Mouse (Mus musculus): ENCODE measurements around the gene P2rx5. TPM values are rescaled to one million over a fixed set of nuclear protein-coding genes. Genes with fewer than 3 reads are reported as not detected.

Gene P2rx5
- polyA plus RNA-seq (2012; rRNA removed) = 3.2 and 5.5 TPM in 2 replicates

- peak within 1 kb of the TSS; percentile 59 for H3K4me3 ChIP-seq (replicated peaks; ENCODE audit: extremely low read depth, low read depth, low read length)
Observed at GRCm38 (mm10) chr11:73159957-73160810, at the start of gene P2rx5. Gene P2rx5 (plus strand): TSS chr11:73160421.

GRCm38 (mm10) chr11:73111414-73111813 is 48.8 kb upstream of the P2rx5 start:
- H3K4me3 ChIP-seq (replicated peaks; ENCODE audit: extremely low read depth, low read depth, low read length) = no peak overlapping the region
- WGBS = 68% methylated on average over 6 of the region's 6 CpGs
- H3K4me1 ChIP-seq (ENCODE audit: control insufficient read depth, insufficient read depth, low read length) = no peaks in the 10 kb centered on the region
- TF ChIP-seq CTCF (IDR thresholded peaks at IDR 0.05; ENCODE audit: insufficient read depth, low read length) = no peak
- TF ChIP-seq POLR2A (IDR thresholded peaks at IDR 0.05; ENCODE audit: borderline replicate concordance, extremely low read depth, low read depth, low read length) = no peak
- no peak for DNase-seq

More at GRCm38 (mm10) chr11:73159957-73160810, at the start of gene P2rx5:
- TF ChIP-seq CTCF (IDR thresholded peaks at IDR 0.05; ENCODE audit: insufficient read depth, low read length) (no peak), POLR2A (IDR thresholded peaks at IDR 0.05; ENCODE audit: borderline replicate concordance, extremely low read depth, low read depth, low read length) (no peak)
- WGBS = 4% methylated on average over 49 of the region's 49 CpGs
- DNase-seq = peak; percentile 54
- no peaks in the 10 kb centered on the region; the same call in 1 of the 2 replicates for H3K4me1 ChIP-seq (ENCODE audit: control insufficient read depth, insufficient read depth, low read length)

GRCm38 (mm10) chr11:73126495-73126894 is 33.7 kb upstream of the P2rx5 start:
- Histone ChIP-seq H3K4me1 (ENCODE audit: control insufficient read depth, insufficient read depth, low read length) (no peaks in the 10 kb centered on the region), H3K4me3 (replicated peaks; ENCODE audit: extremely low read depth, low read depth, low read length) (no peak overlapping the region)
- DNase-seq = no peak
- TF ChIP-seq POLR2A (IDR thresholded peaks at IDR 0.05; ENCODE audit: borderline replicate concordance, extremely low read depth, low read depth, low read length) (no peak), CTCF (IDR thresholded peaks at IDR 0.05; ENCODE audit: insufficient read depth, low read length) (no peak)
- WGBS = 90% methylated on average over 6 of the region's 6 CpGs

- 58% methylated on average over 7 of the region's 7 CpGs for WGBS
- Histone ChIP-seq H3K4me1 (ENCODE audit: control insufficient read depth, insufficient read depth, low read length) (no peaks in the 10 kb centered on the region), H3K4me3 (replicated peaks; ENCODE audit: extremely low read depth, low read depth, low read length) (no peak overlapping the region)
- no peak for DNase-seq
- TF ChIP-seq POLR2A (IDR thresholded peaks at IDR 0.05; ENCODE audit: borderline replicate concordance, extremely low read depth, low read depth, low read length) = no peak
- peak; percentile 56 for TF ChIP-seq CTCF (IDR thresholded peaks at IDR 0.05; ENCODE audit: insufficient read depth, low read length)
Observed at GRCm38 (mm10) chr11:73131020-73131419, 29.2 kb upstream of the P2rx5 start.

GRCm38 (mm10) chr11:73132999-73133398 is 27.2 kb upstream of the P2rx5 start:
- Histone ChIP-seq H3K4me3 (replicated peaks; ENCODE audit: extremely low read depth, low read depth, low read length) (no peak overlapping the region), H3K4me1 (ENCODE audit: control insufficient read depth, insufficient read depth, low read length) (peaks cover 3% of the 10 kb centered on the region; the same call in 1 of the 2 replicates)
- 84% methylated on average over 6 of the region's 6 CpGs for WGBS
- TF ChIP-seq CTCF (IDR thresholded peaks at IDR 0.05; ENCODE audit: insufficient read depth, low read length) = no peak
- TF ChIP-seq POLR2A (IDR thresholded peaks at IDR 0.05; ENCODE audit: borderline replicate concordance, extremely low read depth, low read depth, low read length) = no peak
- no peak for DNase-seq

GRCm38 (mm10) chr11:73134222-73134621 is 26.0 kb upstream of the P2rx5 start:
- no peak overlapping the region for H3K4me3 ChIP-seq (replicated peaks; ENCODE audit: extremely low read depth, low read depth, low read length)
- DNase-seq = no peak
- TF ChIP-seq CTCF (IDR thresholded peaks at IDR 0.05; ENCODE audit: insufficient read depth, low read length) (no peak), POLR2A (IDR thresholded peaks at IDR 0.05; ENCODE audit: borderline replicate concordance, extremely low read depth, low read depth, low read length) (no peak)
- H3K4me1 ChIP-seq (ENCODE audit: control insufficient read depth, insufficient read depth, low read length) = peaks cover 3% of the 10 kb centered on the region; the same call in 1 of the 2 replicates
- 82% methylated on average over 5 of the region's 5 CpGs for WGBS

GRCm38 (mm10) chr11:73136587-73136986 is 23.6 kb upstream of the P2rx5 start:
- H3K4me1 ChIP-seq (ENCODE audit: control insufficient read depth, insufficient read depth, low read length) = peaks cover 3% of the 10 kb centered on the region; the same call in 1 of the 2 replicates
- WGBS = 43% methylated on average over 6 of the region's 6 CpGs
- TF ChIP-seq CTCF (IDR thresholded peaks at IDR 0.05; ENCODE audit: insufficient read depth, low read length) = no peak
- TF ChIP-seq POLR2A (IDR thresholded peaks at IDR 0.05; ENCODE audit: borderline replicate concordance, extremely low read depth, low read depth, low read length) = no peak
- no peak for DNase-seq
- H3K4me3 ChIP-seq (replicated peaks; ENCODE audit: extremely low read depth, low read depth, low read length) = peak overlapping the region; percentile 27

- no peak for DNase-seq
- Histone ChIP-seq H3K4me1 (ENCODE audit: control insufficient read depth, insufficient read depth, low read length) (peaks cover 3% of the 10 kb centered on the region; the same call in 1 of the 2 replicates), H3K4me3 (replicated peaks; ENCODE audit: extremely low read depth, low read depth, low read length) (peak overlapping the region; percentile 61)
- TF ChIP-seq CTCF (IDR thresholded peaks at IDR 0.05; ENCODE audit: insufficient read depth, low read length) (no peak), POLR2A (IDR thresholded peaks at IDR 0.05; ENCODE audit: borderline replicate concordance, extremely low read depth, low read depth, low read length) (no peak)
- WGBS = 6% methylated on average over 11 of the region's 11 CpGs
Observed at GRCm38 (mm10) chr11:73137116-73137515, 23.1 kb upstream of the P2rx5 start.

GRCm38 (mm10) chr11:73137591-73138501 is 22.4 kb upstream of the P2rx5 start, which contains the start of gene Haspin:
Gene Haspin (minus strand): TSS chr11:73138294.
- Histone ChIP-seq H3K4me3 (replicated peaks; ENCODE audit: extremely low read depth, low read depth, low read length) (peak within 1 kb of the TSS; percentile 61), H3K4me1 (ENCODE audit: control insufficient read depth, insufficient read depth, low read length) (peaks cover 3% of the 10 kb centered on the region; the same call in 1 of the 2 replicates)
- WGBS = under 1% methylated on average over 84 of the region's 84 CpGs
- peak; percentile 69 for TF ChIP-seq CTCF (IDR thresholded peaks at IDR 0.05; ENCODE audit: insufficient read depth, low read length)
- no peak for TF ChIP-seq POLR2A (IDR thresholded peaks at IDR 0.05; ENCODE audit: borderline replicate concordance, extremely low read depth, low read depth, low read length)
- peak; percentile 92 for DNase-seq

Measured in lung, adult 2 months (tissue).